Mouse (Mus musculus): ENCODE results near the gene Ssr3. TPM values are rescaled to one million over a fixed set of nuclear protein-coding genes. Genes with fewer than 3 reads are reported as not detected.

Ssr3 gene
- total RNA-seq, 2 experiments from 2014 or later, result 89.4 to 90.8 TPM

DNA sequence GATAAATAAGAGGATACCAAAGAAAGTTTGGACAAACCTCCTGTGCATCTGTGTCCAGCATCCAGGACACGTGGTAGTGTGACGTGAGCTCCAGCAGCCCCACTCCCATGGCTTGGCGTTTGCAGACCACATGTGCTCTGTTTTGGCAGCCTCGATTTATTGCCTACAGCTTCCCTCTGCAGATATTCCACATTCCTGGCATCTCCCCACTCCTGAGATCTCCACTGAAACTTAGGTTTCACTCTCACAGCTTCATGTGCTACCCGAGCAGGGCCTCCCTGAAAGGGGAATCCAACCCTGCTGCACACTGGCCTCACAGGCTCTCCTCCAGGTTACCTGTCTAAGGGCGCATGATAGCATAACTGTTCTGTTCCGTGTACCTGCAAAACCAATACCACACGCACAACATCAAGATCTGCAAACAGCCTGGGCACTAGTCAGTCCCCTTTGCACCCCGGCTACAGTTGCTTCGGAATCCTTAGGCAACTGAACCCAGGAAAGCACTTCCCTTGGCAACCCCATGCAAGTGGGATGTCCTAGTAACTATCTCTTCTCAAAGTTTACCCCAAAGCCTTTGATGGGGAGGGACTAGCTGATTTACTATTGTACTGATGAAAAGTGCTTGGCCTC lies 54.5 kb downstream of the Ssr3 start:
- no peak for DNase-seq (ENCODE audit: low spot score in 2 of 2)
- intact Hi-C loops (cut with DNase I), result no loop called here

Other genes with a start within 250 kb of the Ssr3 start
- 10 to 100 TPM in 1 of 2 experiments, 1 to 10 TPM in 1; 9.8 to 11.9 TPM for gene Tiparp, start 135.8 kb upstream of the Ssr3 start, total RNA-seq (2021)

Data from left cerebral cortex, postnatal 36 days (tissue).